Mouse (Mus musculus) layer of hippocampus, adult 9-11 months (tissue): ENCODE measurements around the gene Adamts2.

ENCODE experiments used
- DNase-seq: peaks from one replicate; pipeline ENCODE4 v3.0.0; 2022

Gene Adamts2

DNA sequence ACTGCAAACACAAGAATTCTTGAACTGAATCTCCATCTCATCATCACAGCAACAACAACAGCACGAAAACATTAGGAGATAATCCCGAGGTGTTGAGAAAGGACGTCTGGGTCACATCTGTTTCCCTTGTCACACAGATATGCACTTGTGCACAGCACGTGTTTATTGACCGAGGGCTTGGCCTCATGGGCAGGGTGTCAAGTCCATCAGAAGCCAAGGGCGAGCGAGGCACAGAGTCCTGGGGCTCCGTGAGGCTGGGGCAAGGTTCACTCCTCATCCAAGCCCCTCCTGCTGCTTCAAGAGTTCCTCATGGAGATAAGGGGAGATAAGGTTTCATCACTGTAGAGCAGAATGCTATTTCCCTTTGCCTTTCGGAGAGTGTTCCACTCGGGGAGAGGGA is 137.6 kb downstream of the Adamts2 start:
- no peak for DNase-seq

DNA sequence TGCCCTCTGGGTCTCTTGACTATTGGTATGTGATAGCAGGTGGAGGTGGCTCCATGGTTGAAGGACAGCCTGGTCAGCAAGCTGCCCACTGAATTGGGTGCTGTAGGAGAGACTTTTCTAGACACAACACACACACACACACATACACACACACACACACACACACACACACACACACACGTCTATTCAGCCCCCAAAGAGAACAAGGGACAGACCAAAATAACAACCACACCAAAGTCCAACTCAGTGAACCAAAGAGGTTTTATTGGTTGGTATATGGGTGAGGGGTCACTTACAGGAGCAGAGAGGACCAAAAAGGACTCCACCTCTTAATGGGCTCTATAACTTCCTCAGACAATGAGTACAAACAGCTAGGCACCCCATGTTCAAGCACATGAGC is 140.3 kb downstream of the Adamts2 start:
- DNase-seq: no peak

DNA sequence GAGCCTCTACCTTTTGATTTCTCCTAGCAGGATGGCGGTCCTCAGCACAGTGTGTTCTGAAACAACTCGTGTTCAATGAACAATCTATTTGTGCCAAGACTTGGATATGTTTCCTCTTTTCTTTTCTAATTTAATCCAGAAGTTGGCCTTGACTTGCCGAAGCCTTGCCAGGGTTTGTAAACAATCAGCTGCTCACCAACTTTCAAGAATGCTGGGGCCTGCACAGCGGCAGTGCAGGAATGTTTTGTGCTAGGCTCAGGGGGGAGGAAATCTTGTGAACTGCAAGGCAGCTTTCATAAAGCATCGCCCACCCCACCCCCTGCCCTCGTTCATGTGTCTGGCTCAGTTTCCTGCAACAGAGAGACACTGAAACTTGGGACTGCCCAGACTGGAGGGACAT is 143.1 kb downstream of the Adamts2 start:
- DNase-seq: peak; percentile 63

DNA sequence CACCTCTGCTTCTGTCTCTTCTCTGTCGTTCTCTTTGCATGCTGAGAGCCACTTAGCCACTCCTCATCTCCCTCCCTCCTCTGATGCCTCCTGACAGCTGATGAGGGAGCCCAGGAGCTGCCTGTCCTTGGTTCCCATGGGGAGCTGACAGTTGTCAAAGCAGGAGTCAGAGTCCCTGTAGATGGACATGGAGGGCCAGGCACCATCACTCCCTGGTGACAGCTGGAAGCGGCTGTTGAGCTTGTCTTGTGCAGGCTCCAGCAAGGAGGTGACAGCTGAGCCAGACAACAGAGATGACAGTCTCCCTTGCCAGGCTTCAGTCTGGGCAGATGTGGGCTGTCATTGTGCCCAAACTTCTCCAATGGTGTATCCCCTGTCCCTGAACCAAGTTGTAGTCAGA is 144.6 kb downstream of the Adamts2 start:
- no peak for DNase-seq

DNA sequence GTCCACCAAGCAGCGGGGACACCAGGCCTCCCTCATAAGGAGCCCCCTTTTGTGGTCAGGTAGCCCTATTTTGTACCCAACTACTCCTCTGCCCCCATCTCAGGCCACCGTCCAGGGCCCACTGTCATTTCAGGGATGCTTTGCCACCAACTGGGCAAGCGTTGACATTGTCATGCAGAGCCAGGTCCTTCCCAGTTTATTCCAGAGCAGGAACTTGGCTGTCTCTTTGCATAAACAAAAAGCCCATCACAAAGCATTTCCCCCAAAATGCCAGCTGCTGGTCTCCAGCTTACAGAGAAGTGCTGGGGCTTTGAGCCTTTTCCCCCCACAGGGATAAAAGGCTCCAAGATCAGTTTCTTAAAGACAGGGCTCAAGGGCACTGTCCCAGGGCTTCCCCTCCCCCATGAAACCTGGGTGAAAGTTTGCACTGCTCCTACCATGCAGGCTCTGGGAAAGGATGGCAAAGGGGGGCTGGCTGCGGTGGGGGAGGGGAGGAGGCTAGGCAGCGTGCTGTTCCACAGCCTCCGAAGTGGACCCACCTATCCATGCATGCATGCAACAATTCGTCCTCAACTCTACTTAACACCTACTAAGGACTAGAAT is 149.2 kb downstream of the Adamts2 start:
- no peak for DNase-seq

DNA sequence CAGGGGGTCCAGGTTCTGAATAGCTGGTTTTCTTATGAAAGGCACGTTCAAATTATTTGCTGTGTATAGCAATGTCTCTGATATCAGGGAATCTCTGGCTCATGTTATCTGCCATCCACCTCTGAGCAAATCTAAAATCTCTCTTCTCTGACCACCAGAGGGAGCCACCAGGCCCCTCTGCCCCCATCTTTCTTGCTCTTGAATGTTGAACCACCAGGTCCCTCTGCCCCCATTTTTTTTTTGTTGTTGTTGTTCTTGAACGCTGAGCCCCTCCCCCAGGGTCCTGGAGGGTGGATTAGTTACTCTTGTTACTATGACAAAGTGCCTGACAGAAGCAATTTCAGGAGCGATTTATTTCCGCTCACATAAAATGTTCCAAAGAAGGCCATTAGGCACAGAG is 155.9 kb downstream of the Adamts2 start:
- DNase-seq: no peak

DNA sequence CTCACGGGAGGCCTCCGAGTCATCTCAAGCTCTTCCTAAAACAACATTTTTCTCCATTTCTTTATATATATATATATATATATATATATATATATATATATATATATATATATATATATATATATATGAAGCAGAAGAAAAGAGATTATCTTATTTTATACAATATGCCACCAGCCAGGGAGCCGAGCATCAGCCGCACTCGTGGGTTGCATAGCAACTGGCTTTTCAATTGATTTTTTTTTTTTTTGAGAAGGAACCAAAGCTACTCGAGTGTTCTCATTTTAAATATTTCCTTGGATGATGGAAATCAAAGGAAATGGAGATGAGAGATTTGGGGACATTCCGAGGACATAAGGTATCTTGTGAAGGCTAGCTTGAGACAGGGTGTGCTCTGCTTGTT is 164.6 kb downstream of the Adamts2 start:
- DNase-seq: no peak

DNA sequence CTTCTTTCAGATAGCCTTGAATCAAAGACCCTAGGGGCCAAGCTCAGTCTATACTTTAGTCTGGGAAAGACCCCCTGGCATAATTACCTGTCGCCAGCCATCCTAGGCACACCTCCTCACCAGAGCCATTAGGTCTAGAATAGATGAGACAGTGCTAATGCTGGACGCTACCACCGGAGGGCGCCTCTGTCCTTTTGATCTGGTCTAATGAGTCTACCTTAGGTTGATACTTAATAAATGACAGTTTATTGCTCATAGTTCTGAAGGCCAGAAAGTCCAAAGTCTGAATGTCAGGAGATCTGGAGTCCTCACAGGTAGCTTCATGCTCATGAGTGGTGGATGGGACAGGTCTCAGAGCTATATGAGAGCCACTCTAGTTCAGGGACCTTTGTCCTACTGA is 165.2 kb downstream of the Adamts2 start:
- DNase-seq: no peak

DNA sequence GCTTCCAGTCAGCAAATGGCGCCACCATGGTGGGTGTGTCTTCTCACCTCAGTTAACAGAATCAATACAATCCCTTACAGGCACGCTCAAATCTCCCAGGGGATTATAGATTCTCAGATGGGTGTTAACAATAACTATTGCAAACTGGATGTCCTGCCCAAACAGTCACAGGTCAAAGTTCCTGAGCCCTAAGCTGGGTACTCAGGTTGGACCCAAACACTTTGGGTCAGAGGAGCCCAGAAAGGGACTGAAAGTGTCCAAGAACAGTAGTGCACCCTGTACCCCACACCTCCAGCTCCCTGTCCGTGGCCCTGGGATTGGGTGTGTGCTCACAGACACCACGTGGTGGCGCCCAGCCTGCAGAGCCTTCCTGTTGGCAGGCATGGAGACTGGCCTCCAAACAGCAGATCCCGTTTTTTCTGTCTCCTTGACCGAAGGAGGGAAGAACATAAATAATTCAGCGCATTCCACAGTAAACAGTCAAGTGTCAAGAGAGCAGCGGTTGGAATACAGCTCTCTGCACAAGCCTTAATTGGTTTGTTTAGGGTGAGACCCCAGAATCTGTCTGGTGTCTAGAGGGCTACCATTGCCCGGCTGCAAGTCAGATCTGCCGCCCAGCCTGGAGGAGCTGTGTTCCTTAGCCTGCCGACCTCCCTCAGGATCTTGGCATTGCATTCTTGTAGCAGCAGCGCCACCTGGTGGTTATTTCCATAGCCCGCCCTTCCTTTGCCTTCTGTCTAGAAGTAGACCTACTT is 167.3 kb downstream of the Adamts2 start:
- DNase-seq: peak; percentile 79

DNA sequence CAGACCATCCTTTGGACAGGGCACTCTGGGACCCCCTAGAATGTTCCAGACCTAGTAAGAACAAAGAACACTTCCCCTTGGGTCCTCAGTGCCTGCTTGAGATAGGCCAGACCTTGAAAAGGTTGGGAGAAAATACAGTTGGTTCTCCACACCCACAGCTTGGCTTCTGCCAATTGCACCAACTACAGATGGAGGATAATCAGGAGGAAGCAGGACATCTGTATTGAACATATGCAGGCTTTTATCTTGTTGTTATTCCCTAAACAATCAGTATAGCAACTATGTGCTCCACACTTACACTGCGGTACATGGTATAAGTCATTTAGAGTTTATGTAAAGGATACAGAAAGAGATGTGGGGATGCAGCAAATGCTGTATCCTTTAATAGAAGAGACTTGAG is 169.1 kb downstream of the Adamts2 start:
- peak; percentile 49 for DNase-seq

DNA sequence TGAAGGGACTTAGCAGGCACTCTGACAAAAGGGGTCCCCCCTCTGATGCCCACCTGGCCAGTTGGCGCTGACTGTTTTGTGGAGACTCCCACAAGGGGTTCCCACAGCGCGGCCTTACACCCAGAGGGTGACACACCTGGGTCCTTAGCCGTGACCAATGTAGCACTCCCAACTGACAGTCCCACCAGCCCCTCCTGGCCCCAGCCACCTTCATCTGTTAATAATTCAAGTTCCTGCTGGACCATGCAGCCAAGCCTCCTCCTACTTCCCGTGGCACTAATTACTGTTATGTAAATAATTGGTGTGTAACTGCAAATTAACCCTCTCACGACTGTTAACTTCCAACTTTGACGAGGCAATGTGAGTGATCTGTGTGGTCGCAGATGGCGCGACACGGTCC is 195.8 kb downstream of the Adamts2 start:
- DNase-seq: no peak

DNA sequence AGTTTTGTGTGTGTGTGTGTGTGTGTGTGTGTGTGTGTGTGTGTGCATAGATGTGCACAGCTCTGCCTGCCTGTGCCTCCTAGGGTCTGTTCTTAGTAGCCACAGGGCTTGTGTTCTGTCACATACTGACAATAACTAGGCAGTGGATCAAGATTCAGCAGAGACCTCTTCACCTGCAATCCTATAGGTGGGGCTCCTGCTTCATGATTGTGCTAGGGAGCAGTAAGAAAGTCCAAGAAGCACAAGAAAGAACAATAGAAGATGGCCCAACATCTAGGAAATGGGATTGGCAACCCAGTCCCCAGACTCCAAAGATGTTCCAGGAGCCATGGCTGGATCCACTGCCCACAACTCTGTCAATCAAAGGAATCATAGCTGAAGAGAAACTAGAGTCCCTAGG is 197.0 kb downstream of the Adamts2 start:
- DNase-seq: no peak

DNA sequence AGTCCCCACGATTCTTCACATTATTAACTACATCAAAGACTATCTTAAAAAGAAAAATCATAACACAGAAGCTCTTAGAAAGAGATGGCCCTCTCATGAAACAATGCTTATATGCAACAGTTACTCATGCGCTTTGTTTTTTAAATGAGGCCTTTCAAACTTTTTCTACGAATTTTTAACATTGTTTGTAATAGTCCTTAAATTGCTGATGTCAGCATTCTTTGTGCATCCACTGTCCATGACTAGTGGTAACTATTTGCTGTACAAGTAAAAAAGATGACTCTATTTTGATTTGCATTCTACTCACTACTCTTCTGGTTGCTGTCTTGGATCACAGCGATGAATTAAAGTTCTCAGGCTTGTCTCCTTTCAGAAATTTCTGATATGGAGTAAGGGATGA is 212.3 kb downstream of the Adamts2 start:
- DNase-seq: no peak

DNA sequence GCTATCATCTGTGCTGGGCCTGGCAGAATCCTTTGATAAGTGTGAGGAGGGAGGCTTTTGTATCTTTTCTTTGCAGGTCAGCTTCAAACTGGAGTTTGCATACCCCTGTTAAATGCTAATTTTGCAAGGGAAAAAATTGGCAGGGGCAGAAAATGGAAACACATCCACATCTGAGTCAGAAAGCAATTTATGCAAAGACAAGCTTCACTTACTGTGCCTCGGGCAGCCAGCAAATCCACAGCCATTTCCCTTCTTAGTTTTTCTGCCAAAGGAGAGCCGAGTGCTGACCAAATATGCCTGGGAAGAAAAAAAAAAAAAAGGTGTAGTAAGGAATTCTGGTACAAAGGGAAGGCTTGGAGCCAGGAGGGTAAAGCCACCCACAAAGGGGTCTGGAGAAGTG is 224.3 kb downstream of the Adamts2 start:
- DNase-seq: no peak

DNA sequence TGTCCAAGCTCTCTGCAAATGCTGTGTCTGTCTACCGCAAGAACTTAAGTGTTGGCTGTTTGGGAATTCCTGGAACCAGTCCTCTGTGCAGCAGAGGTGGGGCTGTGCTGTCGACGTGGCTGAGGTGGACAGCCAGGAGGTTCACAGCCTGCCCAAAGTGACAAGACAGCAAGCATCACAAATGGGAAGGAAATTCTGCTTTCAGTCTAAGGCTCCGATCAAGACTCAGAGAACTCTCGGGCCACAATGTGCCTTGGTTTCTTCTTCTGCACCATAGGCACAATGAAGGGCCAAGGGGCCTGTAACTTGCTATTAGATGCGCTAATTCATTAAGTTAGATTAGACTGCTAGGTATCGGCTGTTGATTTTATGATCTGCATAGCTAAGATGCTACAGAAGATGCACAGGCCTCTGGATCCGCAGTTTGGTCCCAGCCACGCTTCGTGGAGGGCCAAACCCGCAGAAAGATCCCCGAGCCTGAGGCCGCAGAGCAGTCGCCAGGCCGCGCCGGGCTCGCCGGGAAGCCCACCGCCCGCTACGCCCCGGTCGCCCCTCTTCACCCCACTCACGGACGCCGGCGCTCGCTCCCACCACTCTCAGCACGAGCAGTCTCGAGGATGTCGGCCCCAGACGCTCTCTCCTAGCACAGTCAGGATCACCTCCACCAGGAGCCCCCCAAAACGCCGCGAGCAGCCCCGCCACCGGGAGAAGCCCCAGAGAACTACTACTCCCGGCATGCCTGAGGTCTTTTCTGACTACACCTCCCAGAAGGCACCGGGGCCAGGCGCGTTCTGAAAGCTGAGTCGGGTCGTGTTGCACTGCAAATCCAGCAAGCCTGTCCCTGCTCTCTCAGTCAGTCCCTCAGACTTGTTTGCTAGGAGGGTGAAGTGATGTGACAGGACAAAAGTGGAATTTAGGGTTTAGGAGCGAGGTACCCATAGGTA is 225.4 kb downstream of the Adamts2 start, which contains the start of gene Zfp354c:
Gene Zfp354c (minus strand): TSS at position 715 of the 944 bp plus-strand sequence.
- peak; percentile 87 for DNase-seq

DNA sequence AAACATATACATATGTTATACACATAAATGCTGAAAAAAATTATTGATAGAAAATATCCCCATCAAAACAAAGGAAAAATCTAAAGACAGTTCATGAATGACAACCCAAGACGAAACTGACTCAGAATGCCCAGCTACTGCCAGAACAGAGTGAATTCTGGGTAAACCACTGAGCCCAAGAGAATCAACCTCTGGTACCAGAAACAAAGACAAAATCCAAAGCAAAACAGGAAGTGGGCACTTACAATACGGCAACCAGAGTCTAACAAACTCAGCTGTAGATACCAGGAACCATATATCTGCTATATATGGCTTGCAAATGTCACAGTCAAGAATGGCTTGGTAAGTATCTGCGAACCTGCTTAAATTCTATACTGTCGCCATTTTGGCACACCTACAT is 233.8 kb downstream of the Adamts2 start:
- DNase-seq: no peak

DNA sequence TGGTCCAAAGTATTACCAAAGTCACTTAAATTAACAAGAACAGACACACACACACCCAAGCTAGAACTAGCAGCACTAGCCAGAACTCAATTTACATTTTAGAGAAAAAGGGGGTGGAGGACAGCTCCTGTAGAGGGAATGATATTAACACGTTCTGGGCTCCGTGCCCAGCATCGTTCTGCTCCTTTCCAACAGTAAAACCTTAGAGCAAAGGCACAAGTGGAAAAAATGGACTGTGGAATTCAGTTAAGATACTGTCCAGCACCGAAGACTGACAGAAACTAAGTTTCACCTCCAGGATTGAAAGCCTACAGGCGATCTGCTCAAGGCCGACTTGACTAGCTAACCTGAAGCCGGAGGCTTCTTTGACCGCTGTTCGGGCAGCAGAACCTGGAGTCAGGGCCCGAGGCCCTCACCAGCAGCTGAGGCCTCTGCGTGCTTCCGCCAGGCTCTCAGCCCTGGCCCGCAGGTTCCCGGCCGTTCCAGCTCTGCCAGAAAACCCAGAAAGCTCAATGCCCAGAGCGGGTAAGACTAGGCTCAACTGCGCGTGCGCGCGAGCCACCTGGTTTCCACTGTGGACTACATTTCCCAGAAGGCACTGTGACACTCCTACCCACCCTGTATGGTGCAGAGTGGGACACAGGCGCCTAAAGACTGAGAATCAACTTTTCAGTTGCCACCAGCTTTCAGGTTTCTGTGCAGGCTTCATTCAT is 239.3 kb downstream of the Adamts2 start, which contains the start of gene Zfp879:
Gene Zfp879 (minus strand): TSS at position 530 of the 713 bp plus-strand sequence.
- peak; percentile 95 for DNase-seq

DNA sequence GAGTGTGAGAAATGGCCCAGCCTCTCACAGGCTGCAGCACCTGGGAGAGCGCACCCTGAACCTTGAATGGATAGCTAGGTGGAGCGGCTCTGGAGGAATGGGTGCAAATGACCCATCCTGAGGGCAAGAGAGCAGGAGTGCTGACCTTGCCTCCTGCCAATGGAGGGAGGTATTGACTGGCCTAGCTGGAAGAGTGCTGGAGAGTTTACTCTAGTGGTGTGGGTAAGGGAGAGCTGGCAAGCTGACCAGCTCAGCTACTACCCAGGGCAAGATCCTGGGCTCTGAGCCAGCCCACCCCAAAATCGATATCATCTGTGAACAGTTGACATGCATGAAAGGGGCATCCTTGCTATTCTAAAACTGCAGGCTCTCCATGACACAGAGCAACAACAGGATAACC is 244.1 kb downstream of the Adamts2 start:
- no peak for DNase-seq

DNA sequence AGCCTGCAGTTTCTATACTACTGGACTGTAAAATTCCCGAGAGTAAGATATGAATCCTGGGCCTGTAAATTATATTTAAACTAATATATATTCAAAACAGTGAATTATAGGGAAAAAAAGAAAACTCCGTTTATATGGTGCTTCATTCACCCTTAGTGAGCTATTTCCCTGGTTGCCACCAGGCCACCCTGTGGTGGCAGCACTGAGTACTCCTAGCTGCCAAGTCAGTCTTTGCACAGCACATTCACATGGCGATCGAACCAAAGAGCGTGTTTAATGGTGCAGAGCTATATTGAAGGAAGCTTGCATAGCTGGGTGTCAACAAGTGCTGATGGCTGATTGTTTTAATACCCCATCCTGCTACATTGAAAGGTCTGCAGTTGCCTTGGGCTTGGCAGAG is 245.2 kb downstream of the Adamts2 start:
- DNase-seq: no peak

DNA sequence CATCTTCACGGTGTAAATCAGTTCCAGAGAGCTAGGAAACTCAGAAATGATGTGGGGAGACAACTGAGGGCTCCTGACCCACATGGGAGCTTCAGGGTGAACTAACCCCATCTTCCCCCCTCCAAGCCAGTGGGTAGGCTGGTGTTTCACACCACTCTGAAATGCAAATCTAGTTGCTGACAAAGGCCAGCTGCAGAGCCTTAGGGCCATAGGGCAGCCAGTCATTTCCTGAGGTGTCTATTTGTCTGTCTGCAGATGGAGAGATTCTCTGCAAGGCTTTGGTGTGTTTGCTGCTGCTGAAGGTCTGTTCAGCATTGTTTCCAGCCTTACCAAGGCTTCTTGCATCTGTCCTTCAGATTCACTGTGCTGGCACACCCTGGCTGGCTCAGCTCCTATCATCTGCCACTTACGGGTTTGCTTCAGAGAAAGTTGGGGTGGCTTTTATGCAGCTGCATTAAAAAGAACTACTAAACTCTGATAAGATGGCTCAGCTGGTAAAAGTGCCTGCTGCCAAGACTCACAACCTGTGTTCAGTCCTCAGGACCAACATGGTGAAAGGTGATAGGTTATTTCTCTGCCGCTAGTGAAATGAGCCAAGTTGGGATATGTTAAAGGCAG is 246.7 kb downstream of the Adamts2 start:
- no peak for DNase-seq

DNA sequence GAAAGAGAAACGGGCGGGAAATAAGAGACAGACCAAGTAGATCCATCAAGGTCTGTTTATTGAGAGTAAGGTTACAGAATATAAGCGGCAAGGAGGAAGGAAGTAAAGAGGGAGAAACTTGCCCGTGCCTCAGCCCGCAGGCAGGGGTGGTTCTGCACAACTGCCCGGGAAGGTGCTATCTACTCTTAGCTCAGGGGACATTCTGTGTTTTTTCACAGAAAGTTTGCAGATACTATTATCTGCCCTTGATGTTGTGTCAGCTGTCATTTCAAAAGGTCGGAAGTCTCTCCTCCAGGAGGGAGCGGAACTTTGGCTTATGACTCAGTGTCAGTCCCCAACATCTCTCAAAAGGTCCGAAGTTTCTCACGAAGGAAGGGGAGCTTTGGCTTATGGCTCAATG is 247.4 kb downstream of the Adamts2 start:
- no peak for DNase-seq

DNA sequence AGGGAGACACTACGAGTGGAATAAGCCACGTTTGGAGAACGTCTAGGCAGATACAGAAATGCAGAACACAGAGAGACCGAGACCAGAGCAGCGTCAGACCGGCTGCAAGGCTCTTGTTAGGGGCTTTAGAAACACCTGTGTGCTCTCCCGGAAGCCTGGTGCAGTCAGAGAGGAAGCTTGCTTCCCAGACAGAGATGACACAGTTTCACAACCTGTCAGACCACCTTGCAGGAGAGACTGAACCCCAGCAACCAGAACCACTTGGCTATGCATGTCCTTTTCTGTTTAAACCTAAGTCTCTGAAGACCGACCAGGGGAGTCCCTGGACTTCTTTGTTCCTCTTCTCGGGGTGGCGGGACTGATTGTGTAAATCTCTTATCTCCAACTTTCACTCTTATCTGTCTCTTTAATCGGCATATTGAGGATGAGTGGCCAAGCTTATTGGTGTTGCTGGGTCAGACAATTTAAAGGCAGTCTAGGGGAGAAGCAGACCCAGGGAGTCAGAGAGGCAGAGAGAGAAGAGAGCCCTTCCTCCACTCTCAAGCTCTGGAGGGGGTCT is 248.4 kb downstream of the Adamts2 start, which contains the start of gene Grm6:
Gene Grm6 (plus strand): TSS at position 509 of the 559 bp plus-strand sequence.
- no peak for DNase-seq
